Mouse (Mus musculus) spleen, adult 2 months (tissue): ENCODE results near the gene Galnt17.

Experiments
- CTCF ChIP-seq: fragments of 200-500 bp; IDR thresholded peaks from 2 replicates; pipeline ENCODE4 v1.5.1; 2011; ENCODE audit warnings: mild to moderate bottlenecking, inconsistent platforms; ENCODE audit not compliant: insufficient read depth, insufficient read length, insufficient replicate concordance; ENCODE audit errors: extremely low read depth
- POLR2A ChIP-seq: fragments of 200-500 bp; IDR thresholded peaks from 2 replicates; pipeline ENCODE4 v1.6.1; 2011; ENCODE audit warnings: low read depth, low read length, inconsistent platforms

DNA sequence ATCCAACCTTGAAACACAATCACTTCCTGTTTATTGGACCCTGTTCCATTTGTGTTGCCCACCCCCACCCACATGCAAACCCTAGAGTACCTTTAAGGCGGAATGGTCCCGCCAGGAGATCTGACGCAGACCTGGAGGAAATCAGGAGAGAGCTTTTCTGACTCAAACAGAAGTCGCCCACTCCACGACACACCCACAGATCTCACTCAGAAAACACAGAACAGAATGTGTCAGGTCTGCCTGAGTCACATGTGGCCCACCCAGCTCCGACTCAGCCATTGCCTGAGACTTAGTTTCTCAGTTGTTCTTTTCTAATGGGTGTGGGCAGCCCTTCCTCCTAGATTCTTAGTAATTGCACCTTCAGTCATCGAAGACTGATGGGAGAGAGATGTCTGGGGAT, 453.9 kb downstream of the Galnt17 start:
- no peak for TF ChIP-seq CTCF
- TF ChIP-seq POLR2A: no peak
